In the genomic region with DNA sequence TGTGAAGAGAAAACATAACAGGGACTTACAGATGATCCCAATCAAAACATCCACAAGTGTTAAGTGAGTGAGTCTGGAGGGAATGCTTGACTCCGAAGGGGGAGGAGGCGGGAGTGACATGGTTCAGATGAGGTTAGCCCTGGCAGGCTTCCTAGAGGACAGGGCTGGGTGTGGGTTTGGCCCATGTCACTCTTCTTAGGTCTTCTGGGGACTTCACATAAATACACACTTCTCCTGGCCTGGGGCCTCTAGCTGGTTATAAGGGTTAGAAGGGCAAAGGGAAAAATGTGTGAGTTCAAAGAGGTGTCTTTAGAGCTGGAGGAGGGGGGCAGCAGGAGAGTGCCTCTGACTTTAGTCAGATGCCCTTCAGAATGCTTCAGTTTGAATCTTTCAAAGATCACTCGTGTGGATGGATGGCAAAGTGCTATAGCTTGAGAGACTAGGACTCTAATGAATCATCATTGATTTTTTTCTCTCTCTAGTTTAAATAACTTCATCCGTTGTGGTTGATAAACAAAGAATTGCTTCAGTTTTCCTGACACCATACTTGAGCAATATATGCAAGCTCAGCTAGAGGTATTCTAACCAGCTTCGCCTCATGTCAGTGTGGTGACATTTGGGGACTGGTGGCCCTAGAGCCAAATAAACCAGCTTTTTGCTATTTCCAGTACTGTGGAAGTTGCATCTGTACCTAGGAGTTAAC, we compare ENCODE assay signal across 8 mouse cellular contexts. TPM values are rescaled to one million over a fixed set of nuclear protein-coding genes. Genes with fewer than 3 reads are reported as not detected.
DNase-seq lines count a peak whose midpoint lies in the region; ATAC-seq and TF ChIP-seq lines count a peak whose summit lies in the region.

No protein-coding gene starts in this region.

- no peak overlapping the region for H3K4me3 ChIP-seq in midbrain, embryonic 10.5 days
- H3K4me3 ChIP-seq in midbrain, embryonic 14.5 days (replicated peaks; ENCODE audit: low read depth, low read length): no peak overlapping the region
- no peak overlapping the region for H3K4me3 ChIP-seq in embryonic facial prominence, embryonic 15.5 days (replicated peaks)
- no peak overlapping the region for H3K4me3 ChIP-seq in intestine, embryonic 16.5 days (ENCODE audit: low read length)
- no peak overlapping the region for H3K4me3 ChIP-seq in myocyte
- H3K4me3 ChIP-seq in thymus, adult 2 months (ENCODE audit: control insufficient read depth, insufficient read depth, low read length): no peak overlapping the region

- ATAC-seq in midbrain, embryonic 14.5 days (ENCODE audit: low FRiP score, low TSS enrichment): no peak
- ATAC-seq in embryonic facial prominence, embryonic 15.5 days (ENCODE audit: insufficient number of reproducible peaks, low FRiP score, low TSS enrichment, low read depth): peak; percentile 54; the same call in 1 of the 2 replicates
- peak; percentile 74 for ATAC-seq in intestine, embryonic 16.5 days

- H3K27ac ChIP-seq in midbrain, embryonic 10.5 days (replicated peaks): 0 out of 2 replicates have a peak overlapping the region, but pooled peaks have one; percentile 23
- H3K27ac ChIP-seq in midbrain, embryonic 14.5 days (replicated peaks; ENCODE audit: low read depth, low read length): no peak overlapping the region
- no peak overlapping the region for H3K27ac ChIP-seq in embryonic facial prominence, embryonic 15.5 days (replicated peaks)
- H3K27ac ChIP-seq in intestine, embryonic 16.5 days (ENCODE audit: low read length): no peak overlapping the region
- no peak overlapping the region for H3K27ac ChIP-seq in thymus, adult 2 months (ENCODE audit: control insufficient read depth, insufficient read depth, low read length)

- no peak for TF ChIP-seq CTCF in thymus, adult 2 months (IDR thresholded peaks at IDR 0.05; ENCODE audit: borderline replicate concordance, control insufficient read depth, extremely low read depth, insufficient read depth, low read length, poor library complexity)

- no peak overlapping the region for H3K4me2 ChIP-seq in midbrain, embryonic 14.5 days (ENCODE audit: low read length)
- no peak overlapping the region for H3K4me2 ChIP-seq in embryonic facial prominence, embryonic 15.5 days (replicated peaks)
- H3K4me2 ChIP-seq in intestine, embryonic 16.5 days (ENCODE audit: low read depth, low read length): no peak overlapping the region
- H3K4me2 ChIP-seq in myocyte (ENCODE audit: low read depth): peak overlapping the region; percentile 87

- WGBS in midbrain, embryonic 10.5 days: 66% methylated on average over 5 of the region's 5 CpGs
- WGBS in midbrain, embryonic 14.5 days: 83% methylated on average over 5 of the region's 5 CpGs
- WGBS in embryonic facial prominence, embryonic 15.5 days: 45% methylated on average over 5 of the region's 5 CpGs
- WGBS in intestine, embryonic 16.5 days: 59% methylated on average over 5 of the region's 5 CpGs
- 89% methylated on average over 5 of the region's 5 CpGs for WGBS in thymus, adult 2 months

- no peak overlapping the region for H3ac ChIP-seq in myocyte (ENCODE audit: control insufficient read depth, insufficient read length)

- no peaks in the 10 kb centered on the region for H3K9me3 ChIP-seq in midbrain, embryonic 10.5 days (replicated peaks)
- no peaks in the 10 kb centered on the region for H3K9me3 ChIP-seq in midbrain, embryonic 14.5 days (ENCODE audit: control insufficient read depth, low read length)
- H3K9me3 ChIP-seq in embryonic facial prominence, embryonic 15.5 days (replicated peaks): no peaks in the 10 kb centered on the region
- no peaks in the 10 kb centered on the region for H3K9me3 ChIP-seq in intestine, embryonic 16.5 days (ENCODE audit: control insufficient read depth, low read length)

- H3K27me3 ChIP-seq in midbrain, embryonic 10.5 days (ENCODE audit: low read depth, poor library complexity, severe bottlenecking): peaks cover 4% of the 10 kb centered on the region; the same call in 1 of the 2 replicates
- no peaks in the 10 kb centered on the region for H3K27me3 ChIP-seq in midbrain, embryonic 14.5 days (ENCODE audit: control insufficient read depth, insufficient read depth, low read length)
- no peaks in the 10 kb centered on the region for H3K27me3 ChIP-seq in embryonic facial prominence, embryonic 15.5 days
- H3K27me3 ChIP-seq in intestine, embryonic 16.5 days (replicated peaks; ENCODE audit: control insufficient read depth, insufficient read depth, low read length): no peaks in the 10 kb centered on the region
- H3K27me3 ChIP-seq in myocyte (ENCODE audit: control insufficient read depth, insufficient read depth, insufficient read length): no peaks in the 10 kb centered on the region
- no peaks in the 10 kb centered on the region for H3K27me3 ChIP-seq in thymus, adult 2 months (ENCODE audit: control insufficient read depth, insufficient read depth, low read length)

- H3K4me1 ChIP-seq in midbrain, embryonic 10.5 days: peaks cover 12% of the 10 kb centered on the region
- peaks cover 16% of the 10 kb centered on the region for H3K4me1 ChIP-seq in midbrain, embryonic 14.5 days (ENCODE audit: control insufficient read depth, insufficient read depth, low read length)
- peaks cover 20% of the 10 kb centered on the region for H3K4me1 ChIP-seq in embryonic facial prominence, embryonic 15.5 days
- peaks cover 8% of the 10 kb centered on the region for H3K4me1 ChIP-seq in intestine, embryonic 16.5 days (ENCODE audit: control insufficient read depth, insufficient read depth, low read length)
- H3K4me1 ChIP-seq in thymus, adult 2 months (replicated peaks; ENCODE audit: control insufficient read depth, insufficient read depth, low read length): no peaks in the 10 kb centered on the region

- DNase-seq in midbrain, embryonic 10.5 days (ENCODE audit: low spot score): no peak
- no peak for DNase-seq in midbrain, embryonic 14.5 days
- DNase-seq in thymus, adult 2 months: no peak
- DNase-seq in thymus, postnatal 4 days: no peak
- DNase-seq in MN1 (ENCODE audit: low spot score): no peak

- no peaks in the 10 kb centered on the region for H3K36me3 ChIP-seq in midbrain, embryonic 10.5 days
- H3K36me3 ChIP-seq in midbrain, embryonic 14.5 days (ENCODE audit: control insufficient read depth, insufficient read depth, low read length): no peaks in the 10 kb centered on the region
- no peaks in the 10 kb centered on the region for H3K36me3 ChIP-seq in embryonic facial prominence, embryonic 15.5 days
- no peaks in the 10 kb centered on the region for H3K36me3 ChIP-seq in intestine, embryonic 16.5 days (ENCODE audit: control insufficient read depth, insufficient read depth, low read length)
- no peaks in the 10 kb centered on the region for H3K36me3 ChIP-seq in myocyte (ENCODE audit: control insufficient read depth, insufficient read depth)
- no peaks in the 10 kb centered on the region for H3K36me3 ChIP-seq in thymus, adult 2 months (ENCODE audit: control insufficient read depth, insufficient read depth, low read length)

- no peaks in the 10 kb centered on the region for H3K79me2 ChIP-seq in myocyte (ENCODE audit: control insufficient read depth, insufficient read depth)

- H3K9ac ChIP-seq in midbrain, embryonic 14.5 days (replicated peaks; ENCODE audit: low read length): no peak overlapping the region
- no peak overlapping the region for H3K9ac ChIP-seq in embryonic facial prominence, embryonic 15.5 days
- H3K9ac ChIP-seq in intestine, embryonic 16.5 days (ENCODE audit: low read depth, low read length): no peak overlapping the region

- no peak for TF ChIP-seq POLR2A in myocyte (IDR thresholded peaks at IDR 0.05; ENCODE audit: insufficient read length, low read depth)
- no peak for TF ChIP-seq POLR2A in thymus, adult 2 months (IDR thresholded peaks at IDR 0.05; ENCODE audit: control insufficient read depth, extremely low read depth, insufficient read depth, low read length, poor library complexity)

TF ChIP-seq in myocyte, 11 proteins besides CTCF, POLR2A, EP300 and RAD21:
- no peak for TF ChIP-seq TCF3 (IDR thresholded peaks at IDR 0.05; ENCODE audit: insufficient read length, low read depth)
- TF ChIP-seq TCF12 (IDR thresholded peaks at IDR 0.05; ENCODE audit: insufficient read depth, poor library complexity, severe bottlenecking): no peak
- no peak for TF ChIP-seq E2F4 (IDR thresholded peaks at IDR 0.05; ENCODE audit: insufficient read depth)
- no peak for TF ChIP-seq POLR2AphosphoS2 (IDR thresholded peaks at IDR 0.05; ENCODE audit: insufficient read length, low read depth)
- TF ChIP-seq MYOG (IDR thresholded peaks at IDR 0.05; ENCODE audit: control insufficient read depth in 1 of 3, insufficient read depth in 1 of 3, insufficient read length in 2 of 3, low read depth in 2 of 3): no peak
- no peak for TF ChIP-seq MYOD1 (IDR thresholded peaks at IDR 0.05; ENCODE audit: control insufficient read depth in 1 of 3, insufficient read length in 2 of 3, low read depth in 2 of 3)

RNA-seq across cellular contexts. Expression of a gene that starts 54.0 kb away (rescaled TPM):
- 14.0 and 16.8 TPM in 2 replicates for polyA plus RNA-seq in midbrain, embryonic 10.5 days (2016; fragmentation: Nextera tagmentation; extraction: Ambion mirVana)
- 30.5 and 34.3 TPM in 2 replicates for polyA plus RNA-seq in midbrain, embryonic 14.5 days (2014; fragmentation: Nextera tagmentation; extraction: Ambion mirVana)
- polyA plus RNA-seq in embryonic facial prominence, embryonic 15.5 days (2015; fragmentation: Nextera tagmentation; extraction: Ambion mirVana): 12.3 and 12.9 TPM in 2 replicates
- 3.4 and 4.2 TPM in 2 replicates for polyA plus RNA-seq in intestine, embryonic 16.5 days (2015; fragmentation: Nextera tagmentation; extraction: Ambion mirVana)
- polyA plus RNA-seq in myocyte (2012; fragmentation: generic; extraction: Trizol): 0.73 TPM
- 2.0 and 2.3 TPM in 2 replicates for polyA plus RNA-seq in thymus, adult 2 months (2012; rRNA removed)

RNA-seq across cellular contexts. Expression of a gene that starts 54.1 kb away (rescaled TPM):
- 38.3 and 39.6 TPM in 2 replicates for polyA plus RNA-seq in midbrain, embryonic 10.5 days (2016; fragmentation: Nextera tagmentation; extraction: Ambion mirVana)
- 31.8 and 32.1 TPM in 2 replicates for polyA plus RNA-seq in midbrain, embryonic 14.5 days (2014; fragmentation: Nextera tagmentation; extraction: Ambion mirVana)
- 31.4 and 33.7 TPM in 2 replicates for polyA plus RNA-seq in embryonic facial prominence, embryonic 15.5 days (2015; fragmentation: Nextera tagmentation; extraction: Ambion mirVana)
- polyA plus RNA-seq in intestine, embryonic 16.5 days (2015; fragmentation: Nextera tagmentation; extraction: Ambion mirVana): 27.7 and 29.3 TPM in 2 replicates
- 12.0 TPM for polyA plus RNA-seq in myocyte (2012; fragmentation: generic; extraction: Trizol)
- 5.6 and 8.6 TPM in 2 replicates for polyA plus RNA-seq in thymus, adult 2 months (2012; rRNA removed)
